Mouse (Mus musculus): ENCODE measurements at regions not wholly inside any gene's neighbourhood (a gene's known extent, or its start where the extent isn't known, plus 50 kb on each side); places are given as distances from the start of the nearest gene placed in this dataset.

DNA sequence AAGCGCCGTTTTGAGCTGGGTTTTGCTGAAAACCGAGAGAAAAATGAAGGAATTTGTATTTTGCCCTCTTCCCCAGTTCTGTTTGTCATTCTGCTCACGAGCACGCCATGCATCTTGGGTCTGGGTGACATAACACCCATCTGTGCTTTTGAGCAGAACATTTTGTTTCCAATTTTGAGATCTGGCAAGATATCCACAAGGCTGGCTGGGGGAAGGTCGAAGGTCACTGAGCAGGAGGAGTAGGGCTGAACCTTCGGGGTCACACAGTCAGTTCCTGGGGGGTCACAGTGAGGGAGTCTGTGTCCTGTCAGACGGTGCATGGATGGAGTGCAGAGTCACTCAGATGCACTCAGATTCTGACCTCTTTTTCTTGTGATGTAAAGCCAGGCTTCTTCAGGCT lies 186.8 kb upstream of the Zfp64 start:
- DNase-seq (ENCODE audit: low spot score in 2 of 2) = no peak

DNA sequence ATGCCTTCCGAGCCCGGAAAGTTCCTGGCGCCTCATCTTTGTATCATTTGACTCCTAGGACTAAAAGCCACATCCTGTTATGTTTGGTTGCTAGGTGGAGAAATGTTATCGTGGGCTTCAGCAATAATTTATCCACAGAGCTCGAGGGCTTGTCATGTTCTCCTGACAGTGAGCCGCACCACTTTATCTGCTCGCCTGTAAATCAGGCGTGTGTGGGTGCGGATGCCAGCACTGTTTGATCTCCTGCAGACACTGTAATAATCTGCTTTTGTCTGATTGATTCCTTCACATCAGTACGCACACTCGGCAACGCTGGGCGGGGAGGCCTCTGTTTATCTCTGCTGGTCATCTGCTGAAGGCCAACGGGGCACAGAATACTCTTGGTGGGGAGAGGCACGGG lies 178.5 kb upstream of the Zfp64 start:
- no peak for DNase-seq (ENCODE audit: low spot score in 2 of 2)

DNA sequence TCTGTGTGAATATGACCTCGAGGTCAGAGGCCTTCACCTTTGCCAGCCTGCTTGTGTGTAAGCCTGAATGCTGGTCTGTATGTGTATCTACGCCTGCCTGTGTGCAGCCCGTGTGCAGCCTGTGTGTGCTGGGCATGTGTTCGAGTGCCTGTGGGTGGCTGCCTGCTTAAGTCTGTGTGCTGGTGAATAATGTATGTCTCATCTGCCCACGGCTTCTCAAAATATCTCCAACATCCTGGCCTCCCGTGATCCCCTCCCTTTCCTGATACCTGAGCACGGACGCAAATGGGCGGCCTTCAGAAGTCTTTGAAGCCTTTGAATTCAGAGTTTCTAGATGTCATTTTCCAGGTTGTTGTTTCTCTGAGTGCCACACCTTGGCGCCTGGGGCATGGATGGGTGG lies 170.1 kb upstream of the Zfp64 start:
- DNase-seq (ENCODE audit: low spot score in 2 of 2) = no peak

DNA sequence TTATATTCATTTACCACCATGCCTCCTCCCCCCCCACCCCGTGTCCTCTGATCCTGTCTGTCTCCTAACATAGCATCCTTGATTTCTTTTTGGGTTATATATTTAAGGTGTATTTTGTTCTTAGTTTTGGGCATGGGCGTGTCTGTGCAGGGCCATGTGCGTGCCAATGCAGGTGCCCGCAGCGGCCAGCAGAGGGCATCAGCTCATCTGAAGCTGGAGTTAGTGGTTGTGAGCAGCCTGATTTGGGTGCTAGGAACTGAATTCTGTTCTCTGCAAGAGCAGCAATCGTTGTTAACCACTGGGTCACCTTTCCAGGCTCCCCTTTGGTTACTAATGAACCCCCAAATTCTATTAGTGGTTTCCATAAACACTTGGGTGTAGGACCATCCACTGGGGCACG lies 167.5 kb upstream of the Zfp64 start:
- no peak for DNase-seq (ENCODE audit: low spot score in 2 of 2)

- no peak for DNase-seq (ENCODE audit: low spot score in 2 of 2)
Measured at GRCm38 (mm10) chr2:169116841-169117240, 161.5 kb upstream of the Zfp64 start.

- no peak for DNase-seq (ENCODE audit: low spot score in 2 of 2)
Measured at GRCm38 (mm10) chr2:169109044-169109443, 153.7 kb upstream of the Zfp64 start.

- DNase-seq (ENCODE audit: low spot score in 2 of 2) = no peak
Measured at GRCm38 (mm10) chr2:169108037-169108436, 152.7 kb upstream of the Zfp64 start.

- DNase-seq (ENCODE audit: low spot score in 2 of 2) = no peak
Measured at GRCm38 (mm10) chr2:169101506-169102261, 146.3 kb upstream of the Zfp64 start.

- no peak for DNase-seq (ENCODE audit: low spot score in 2 of 2)
Measured at GRCm38 (mm10) chr2:169100516-169100915, 145.1 kb upstream of the Zfp64 start.

DNA sequence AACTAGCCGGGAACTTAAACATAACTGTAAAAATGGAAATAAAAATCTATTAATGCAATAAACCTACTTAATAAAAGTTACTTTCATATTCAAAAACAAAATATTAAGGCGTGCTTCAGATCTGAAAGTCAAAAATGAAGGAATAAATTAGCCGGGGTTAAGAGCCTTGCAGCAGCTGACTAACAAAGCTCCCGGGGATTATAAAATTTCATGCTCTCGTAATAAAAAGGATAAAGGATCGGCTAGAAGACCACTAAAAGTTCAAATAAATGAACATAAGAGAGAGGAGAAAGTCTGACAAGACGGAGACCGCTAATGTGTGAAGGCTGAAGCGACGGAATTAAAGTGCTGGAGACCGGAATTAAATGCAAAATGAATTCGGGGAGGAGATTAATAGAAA lies 144.3 kb upstream of the Zfp64 start:
- no peak for DNase-seq (ENCODE audit: low spot score in 2 of 2)

GRCm38 (mm10) chr2:169098591-169098990 lies 143.2 kb upstream of the Zfp64 start:
- DNase-seq (ENCODE audit: low spot score in 2 of 2) = no peak

- DNase-seq (ENCODE audit: low spot score in 2 of 2) = no peak
Measured at GRCm38 (mm10) chr2:169094011-169094754, 138.8 kb upstream of the Zfp64 start.

- DNase-seq (ENCODE audit: low spot score in 2 of 2) = no peak
Measured at GRCm38 (mm10) chr2:169090256-169090655, 134.9 kb upstream of the Zfp64 start.

GRCm38 (mm10) chr2:169088870-169089484 lies 133.6 kb upstream of the Zfp64 start:
- DNase-seq (ENCODE audit: low spot score in 2 of 2) = no peak

DNA sequence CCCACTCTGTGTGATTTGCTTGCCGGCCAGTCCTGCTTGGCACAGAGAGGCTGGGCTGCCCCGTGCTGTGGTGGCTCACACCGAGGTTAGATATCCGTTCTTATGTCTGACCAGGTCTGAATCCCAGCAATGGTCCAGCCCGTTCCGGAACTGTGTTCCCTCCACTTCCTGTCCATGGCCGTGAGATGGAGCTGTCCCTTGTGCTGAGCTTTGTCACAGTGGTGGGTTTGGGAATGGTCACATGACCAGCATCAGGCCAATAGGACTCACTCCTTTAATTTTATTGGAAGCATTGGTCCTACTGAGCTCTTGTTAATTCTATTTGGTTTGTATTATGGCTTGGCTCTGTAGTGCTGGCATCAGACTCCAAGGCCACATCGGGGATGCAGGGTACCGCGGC lies 132.9 kb upstream of the Zfp64 start:
- no peak for DNase-seq (ENCODE audit: low spot score in 2 of 2)

- DNase-seq (ENCODE audit: low spot score in 2 of 2) = no peak
Measured at GRCm38 (mm10) chr2:169071267-169071666, 115.9 kb upstream of the Zfp64 start.

DNA sequence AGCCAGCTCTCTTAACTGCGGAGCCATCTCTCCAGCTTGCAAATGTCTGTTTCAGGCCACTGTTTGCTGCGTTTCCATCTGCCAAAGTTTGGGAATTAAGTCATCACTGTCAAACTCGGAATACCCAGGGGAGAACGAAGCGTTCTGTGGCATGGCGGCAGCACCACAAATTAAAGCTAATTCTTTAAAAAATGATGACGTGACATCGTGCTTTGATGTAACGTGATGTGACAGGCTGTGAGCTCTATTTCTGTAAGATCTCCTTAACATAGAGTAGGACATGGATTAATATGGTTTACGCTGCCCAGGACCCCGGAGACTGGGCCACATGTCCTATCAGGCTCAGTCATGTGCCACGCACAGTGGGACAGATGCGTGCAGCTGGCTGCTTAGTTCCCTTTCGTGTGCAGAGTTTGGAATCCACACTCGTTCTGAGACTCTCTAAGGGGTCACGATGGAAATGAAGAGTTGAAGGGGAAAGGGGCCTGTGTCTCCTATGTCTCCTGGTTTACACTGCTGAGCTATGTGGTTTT lies 109.8 kb upstream of the Zfp64 start:
- DNase-seq (ENCODE audit: low spot score in 2 of 2) = no peak

DNA sequence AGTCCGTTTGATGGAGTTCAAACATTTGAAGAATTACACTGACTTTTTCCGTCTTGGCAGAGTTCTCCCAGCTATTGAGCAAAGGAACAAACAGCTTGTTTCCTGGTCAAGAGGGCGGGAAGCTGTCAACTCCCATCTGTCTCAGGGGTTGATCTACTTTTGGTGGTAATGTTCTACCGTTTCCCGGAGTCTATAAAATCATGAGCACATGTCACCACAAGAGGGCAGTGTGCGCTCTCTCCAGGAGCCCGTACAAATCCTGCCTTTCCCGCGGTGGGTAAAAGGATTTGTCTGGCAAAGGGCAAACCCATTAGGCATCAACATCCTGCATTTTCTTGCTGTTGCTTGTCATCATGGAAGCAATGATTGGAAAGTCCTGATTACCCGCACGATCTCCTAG lies 106.1 kb upstream of the Zfp64 start:
- DNase-seq (ENCODE audit: low spot score in 2 of 2) = peak; percentile 30 to 73

- no peak for DNase-seq (ENCODE audit: low spot score in 2 of 2)
Measured at GRCm38 (mm10) chr2:169060495-169060894, 105.1 kb upstream of the Zfp64 start.

GRCm38 (mm10) chr2:169057831-169058230 lies 102.4 kb upstream of the Zfp64 start:
- DNase-seq (ENCODE audit: low spot score in 2 of 2) = no peak

DNA sequence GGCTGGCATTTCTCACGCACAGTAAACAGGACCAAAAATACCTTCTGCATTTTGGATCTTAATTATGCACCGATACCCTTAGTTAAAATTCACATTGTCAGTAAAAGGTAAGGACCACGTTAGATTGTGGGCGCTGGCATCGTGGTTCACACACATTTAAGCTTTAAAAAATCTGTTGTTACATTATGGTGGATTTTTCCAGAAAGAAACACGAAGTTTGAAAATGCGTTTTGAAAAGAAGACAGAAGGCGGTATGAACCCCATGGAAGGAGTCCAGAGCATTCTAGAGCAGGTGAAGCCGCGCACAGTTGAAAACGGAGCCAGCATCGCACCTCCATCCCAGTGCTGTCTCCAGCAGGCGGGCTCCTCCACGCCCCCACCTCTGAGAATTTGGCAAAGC lies 94.6 kb upstream of the Zfp64 start:
- no peak for DNase-seq (ENCODE audit: low spot score in 2 of 2)

DNA sequence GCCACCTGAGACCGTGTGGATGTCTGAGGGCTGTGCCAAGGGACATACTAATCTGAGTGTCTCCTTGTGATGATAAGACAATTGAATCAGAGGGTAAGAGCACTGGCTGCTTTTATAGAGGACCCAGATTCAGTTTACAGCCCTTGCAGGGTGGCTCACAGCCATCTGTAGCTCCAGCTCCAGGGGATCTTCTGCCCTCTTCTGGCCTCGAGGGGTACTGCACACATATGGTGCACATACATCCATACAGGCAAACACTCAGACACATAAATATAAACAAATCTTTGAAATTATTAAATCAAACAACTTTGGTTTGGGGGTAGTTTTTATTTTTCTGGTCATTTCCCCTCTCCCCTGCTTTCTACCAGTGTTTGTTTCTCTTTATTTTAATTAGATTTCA lies 86.4 kb upstream of the Zfp64 start:
- no peak for DNase-seq (ENCODE audit: low spot score in 2 of 2)

GRCm38 (mm10) chr2:169037975-169038374 lies 82.6 kb upstream of the Zfp64 start:
- DNase-seq (ENCODE audit: low spot score in 2 of 2) = no peak
